Mouse (Mus musculus): ENCODE results near the gene Fam19a4.

The Fam19a4 gene

DNA sequence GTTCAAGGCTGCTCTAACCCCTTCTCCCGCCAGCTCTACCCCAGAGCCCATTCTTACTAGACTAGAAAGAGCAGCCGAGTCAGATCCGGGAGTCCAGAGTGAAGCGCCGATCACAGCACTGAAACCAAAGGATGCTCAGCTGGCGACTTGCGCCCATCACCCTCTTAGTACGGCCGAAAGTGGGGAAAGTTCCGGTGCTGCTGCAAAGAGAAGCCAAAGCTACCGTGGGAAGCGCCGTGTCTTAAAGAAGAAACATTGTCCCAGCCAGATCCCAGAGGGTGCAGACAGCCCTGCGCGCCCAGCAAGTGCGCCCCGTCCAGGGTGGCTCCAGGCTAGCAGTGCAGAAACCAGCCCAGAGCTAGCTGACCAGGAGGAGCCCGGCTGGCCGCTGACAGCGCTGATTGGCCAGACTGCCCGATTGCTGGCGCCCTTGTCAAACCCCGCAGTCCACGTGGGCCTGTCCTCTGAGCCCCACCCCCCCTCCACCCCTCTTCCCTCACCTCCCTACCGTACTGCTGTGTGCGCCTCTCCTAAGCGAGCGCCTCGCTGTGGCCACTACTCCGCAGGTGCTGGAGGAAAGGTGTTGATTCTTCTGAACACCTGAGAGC lies at the start of gene Fam19a4:
Gene Fam19a4 (minus strand): TSS at position 340 of the 608 bp plus-strand sequence.
- no peak for DNase-seq

- peak; percentile 5 for DNase-seq
Observed at GRCm38 (mm10) chr6:97106777-97107176, 46.6 kb upstream of the Fam19a4 start.

- no peak for DNase-seq
Observed at GRCm38 (mm10) chr6:97106106-97106505, 45.9 kb upstream of the Fam19a4 start.

DNA sequence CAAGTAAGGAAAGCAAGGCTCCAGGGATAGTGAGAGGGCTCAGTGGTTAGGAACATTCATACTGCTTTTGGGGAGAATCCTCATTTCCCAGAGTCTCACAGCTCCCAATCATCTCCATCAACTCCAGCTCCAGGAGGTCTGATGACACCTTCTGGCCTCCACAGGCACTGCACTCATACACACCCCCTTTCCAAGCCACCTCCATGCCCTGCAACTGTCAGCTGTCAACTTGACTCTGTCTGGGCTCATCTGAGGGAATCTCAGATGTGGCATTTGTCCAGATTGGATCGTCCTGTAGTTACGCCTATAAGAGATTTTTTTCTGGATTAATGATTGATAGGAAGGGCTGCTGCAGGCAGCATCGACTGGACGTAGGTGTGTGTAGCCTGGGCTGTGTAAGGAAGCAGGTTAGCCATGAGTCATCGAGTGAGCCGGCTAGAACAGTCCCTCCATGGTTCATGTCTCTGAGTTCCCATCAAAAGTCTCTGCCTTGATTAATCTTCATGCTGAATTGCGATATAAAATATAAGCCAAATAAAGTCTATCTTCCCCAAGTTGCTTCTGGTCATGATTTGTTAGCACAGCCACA lies 44.1 kb upstream of the Fam19a4 start:
- no peak for DNase-seq

GRCm38 (mm10) chr6:97101958-97102702 lies 41.9 kb upstream of the Fam19a4 start:
- DNase-seq = no peak

- DNase-seq = no peak
Observed at GRCm38 (mm10) chr6:97101190-97101957, 41.2 kb upstream of the Fam19a4 start.

- no peak for DNase-seq
Observed at GRCm38 (mm10) chr6:97082336-97082735, 22.1 kb upstream of the Fam19a4 start.

- no peak for DNase-seq
Observed at GRCm38 (mm10) chr6:97080016-97080415, 19.8 kb upstream of the Fam19a4 start.

GRCm38 (mm10) chr6:97059599-97059998 lies 614 bp downstream of the Fam19a4 start:
- DNase-seq = no peak

- no peak for DNase-seq
Observed at GRCm38 (mm10) chr6:97052196-97052770, 7.9 kb downstream of the Fam19a4 start.

GRCm38 (mm10) chr6:97048403-97048802 lies 11.8 kb downstream of the Fam19a4 start:
- DNase-seq = no peak

DNA sequence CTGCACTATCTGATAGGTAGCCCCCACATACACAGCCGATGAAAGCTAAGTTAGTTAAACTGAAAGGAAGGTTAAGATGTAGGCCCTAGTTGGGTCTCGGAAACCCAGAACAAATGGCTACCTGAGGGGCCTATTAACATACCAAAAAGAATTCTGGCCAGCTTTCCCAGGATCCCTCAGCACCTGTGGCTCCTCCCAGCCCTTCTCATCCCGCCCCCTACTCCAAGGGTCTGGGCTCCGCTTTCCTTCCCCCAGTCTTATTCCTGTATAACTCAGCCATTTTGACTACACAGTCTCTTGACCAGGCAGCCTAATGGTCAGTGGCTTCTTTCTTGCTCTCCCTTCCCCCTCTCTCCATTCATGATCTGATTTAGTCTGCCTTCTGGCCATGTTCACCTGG lies 13.7 kb downstream of the Fam19a4 start:
- no peak for DNase-seq

GRCm38 (mm10) chr6:97027110-97027677 lies 33.0 kb downstream of the Fam19a4 start:
- no peak for DNase-seq

- DNase-seq = no peak
Observed at GRCm38 (mm10) chr6:97019323-97019722, 40.9 kb downstream of the Fam19a4 start.

DNA sequence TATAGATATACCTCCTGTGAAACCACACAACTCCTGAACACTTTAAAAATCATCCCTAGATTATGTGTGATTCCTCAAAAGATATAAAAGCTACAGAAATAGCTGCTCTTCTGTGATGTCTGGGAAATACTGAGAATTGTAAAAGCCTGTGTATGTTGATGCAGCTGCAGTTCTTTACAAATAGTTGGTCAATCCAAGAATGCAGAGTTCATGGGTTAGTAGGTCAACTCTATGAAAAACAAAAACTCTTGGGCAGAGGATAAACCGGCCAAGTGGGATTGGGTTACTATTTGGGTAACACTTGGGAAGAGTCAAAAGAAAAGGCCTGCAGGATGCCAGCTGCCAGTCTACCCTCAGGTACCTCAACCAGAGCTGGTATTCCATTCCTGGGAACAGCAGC lies 43.5 kb downstream of the Fam19a4 start:
- no peak for DNase-seq

DNA sequence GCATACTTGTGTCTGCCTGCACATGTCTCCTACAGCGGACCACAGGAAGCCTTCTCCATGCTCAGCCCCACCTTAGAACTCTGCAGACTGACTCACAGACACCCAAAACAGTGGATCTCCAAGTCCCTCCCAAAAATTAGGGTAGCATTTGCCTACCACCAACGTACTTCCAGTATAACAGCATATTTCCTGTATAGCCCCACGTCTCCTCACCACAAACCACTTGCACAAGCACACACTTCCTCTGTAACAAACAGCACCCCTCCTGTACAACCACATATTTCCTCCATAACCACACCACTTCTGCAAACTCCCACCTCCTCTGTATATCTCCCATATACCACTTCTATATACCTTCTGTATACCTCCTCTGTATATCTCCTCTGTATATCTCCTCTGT lies 44.2 kb downstream of the Fam19a4 start:
- DNase-seq = no peak

- peak; percentile 16 for DNase-seq
Observed at GRCm38 (mm10) chr6:97006513-97007094, 53.6 kb downstream of the Fam19a4 start.

DNA sequence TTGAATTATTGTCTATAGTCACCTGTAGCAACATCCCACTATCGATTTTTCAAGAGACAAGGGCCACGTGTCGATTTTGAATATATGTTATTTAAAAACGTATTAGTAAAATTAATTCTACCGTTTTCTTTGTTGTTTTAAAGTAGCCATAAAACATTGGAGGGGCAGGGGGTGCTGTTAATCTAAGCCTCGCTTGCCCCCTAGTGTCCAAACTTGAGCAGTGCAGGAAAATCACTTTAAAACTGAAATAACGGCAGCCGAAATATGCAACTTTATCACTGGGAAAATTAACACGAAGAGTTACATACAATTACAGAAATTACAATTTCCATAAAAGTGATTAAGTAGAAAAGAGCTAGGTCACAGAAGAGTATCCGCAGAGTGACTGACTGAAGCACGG lies 55.2 kb downstream of the Fam19a4 start:
- DNase-seq = no peak

- no peak for DNase-seq
Observed at GRCm38 (mm10) chr6:96995556-96996159, 64.6 kb downstream of the Fam19a4 start.

- no peak for DNase-seq
Observed at GRCm38 (mm10) chr6:96991741-96992140, 68.5 kb downstream of the Fam19a4 start.

- no peak for DNase-seq
Observed at GRCm38 (mm10) chr6:96977537-96977936, 82.7 kb downstream of the Fam19a4 start.

GRCm38 (mm10) chr6:96944796-96945195 lies 115.4 kb downstream of the Fam19a4 start:
- no peak for DNase-seq
